Mouse (Mus musculus) liver, postnatal 0 days (tissue): ENCODE data around the gene Ifna1. TPM values are rescaled to one million over a fixed set of nuclear protein-coding genes. Genes with fewer than 3 reads are reported as not detected.

ENCODE experiments used
- ATAC-seq: fragments of 200-750 bp; cut with Nextera tagmentation; 2 replicates; pipeline ENCODE4 v1.8.0; 2017; ENCODE audit warnings: mild to moderate bottlenecking, moderate library complexity
- DNase-seq: peaks from one replicate; pipeline ENCODE4 v3.0.0-alpha.2; 2016
- H3K27ac ChIP-seq: fragments of 300-500 bp; sonication (generic); 2 replicates; pipeline ENCODE4 v1.5.1; 2014; ENCODE audit warnings: antibody characterized with exemption, moderate library complexity, mild to moderate bottlenecking, low read depth
- H3K27me3 ChIP-seq: fragments of 300-500 bp; sonication (generic); 2 replicates; pipeline ENCODE4 v1.6.1; 2014; ENCODE audit warnings: low read length, control low read depth, mixed read lengths; ENCODE audit not compliant: insufficient read depth
- H3K36me3 ChIP-seq: fragments of 300-500 bp; sonication (generic); replicated peaks from 2 replicates; pipeline ENCODE4 v1.6.1; 2014; ENCODE audit warnings: mild to moderate bottlenecking, control low read depth, low read length, moderate library complexity, mixed read lengths; ENCODE audit not compliant: insufficient read depth
- H3K4me1 ChIP-seq: fragments of 300-500 bp; sonication (generic); 2 replicates; pipeline ENCODE4 v1.6.1; 2014; ENCODE audit warnings: antibody characterized with exemption, mild to moderate bottlenecking, control low read depth; ENCODE audit not compliant: insufficient read depth
- H3K4me2 ChIP-seq: fragments of 300-500 bp; sonication (generic); 2 replicates; pipeline ENCODE4 v1.6.1; 2014; ENCODE audit warnings: low read depth, mild to moderate bottlenecking, low read length, moderate library complexity, mixed read lengths
- H3K4me3 ChIP-seq: fragments of 300-500 bp; sonication (generic); 2 replicates; pipeline ENCODE4 v1.5.1; 2014; ENCODE audit warnings: low read depth, low read length
- H3K9ac ChIP-seq: fragments of 300-500 bp; sonication (generic); replicated peaks from 2 replicates; pipeline ENCODE4 v1.6.1; 2014; ENCODE audit warnings: mild to moderate bottlenecking, moderate library complexity
- H3K9me3 ChIP-seq: fragments of 300-500 bp; sonication (generic); 2 replicates; pipeline ENCODE4 v1.6.1; 2016; ENCODE audit warnings: mild to moderate bottlenecking, control low read depth, low read length, mixed read lengths
- CTCF ChIP-seq: sonication (generic); IDR thresholded peaks from 2 replicates; pipeline ENCODE4 v1.5.1; 2016; ENCODE audit warnings: antibody characterized with exemption, low read depth
- EP300 ChIP-seq: IDR thresholded peaks from 2 replicates; pipeline ENCODE4 v1.6.1; 2016; ENCODE audit warnings: antibody characterized with exemption, low read depth, mild to moderate bottlenecking
- WGBS: fragments of 180-500 bp; shearing (Covaris S2); extraction: QIAGEN DNeasy Blood & Tissue Kit; methylation state at CpG from one replicate; pipeline ENCODE4 v1.1.7; 2014; ENCODE audit not compliant: insufficient replicate concordance; 5-methylcytosine and 5-hydroxymethylcytosine counted together
- polyA plus RNA-seq: library from polyadenylated mRNA; unstranded; fragments of >200 nt; fragmentation: Nextera tagmentation; extraction: Ambion mirVana; gene quantifications from 2 replicates; pipeline ENCODE4 v1.2.1, GENCODE M21; 2015

The Ifna1 gene
- polyA plus RNA-seq, 1 experiment from 2014 or later = not detected

DNA sequence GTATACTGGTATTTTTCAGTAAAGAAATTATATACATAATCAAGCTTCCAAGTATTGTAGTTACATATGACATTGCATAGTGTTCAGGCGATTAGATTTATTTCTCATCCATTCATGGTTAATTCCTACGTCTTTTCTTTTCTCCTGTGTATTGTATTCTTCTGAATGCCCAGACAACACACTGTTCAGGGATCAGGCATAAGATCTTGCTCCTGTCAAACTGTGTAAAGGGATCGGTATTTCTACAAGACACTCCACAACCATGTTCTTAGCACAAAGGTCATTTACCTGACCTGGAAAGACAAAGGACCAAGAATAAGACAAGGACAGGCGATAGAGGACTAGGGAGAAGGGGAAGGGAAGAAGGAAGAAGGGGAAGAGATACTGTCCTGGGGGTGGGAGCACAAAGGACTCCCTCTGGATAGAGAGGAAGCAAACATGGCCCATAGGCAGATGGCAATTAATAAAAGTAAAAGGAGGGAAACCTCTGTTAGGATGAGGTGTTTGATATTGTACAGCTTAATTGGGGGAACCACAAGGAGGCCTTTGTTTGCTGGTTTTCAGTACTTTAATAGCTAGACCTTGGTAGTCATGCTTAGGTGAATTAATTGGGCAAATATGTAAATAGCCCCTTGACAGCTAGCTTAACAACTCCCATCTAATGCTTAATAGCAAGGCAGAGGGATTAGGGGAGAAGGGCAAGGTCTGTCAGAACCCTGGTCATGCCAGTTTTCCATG lies 1.3 kb downstream of the Ifna1 start:
- H3K4me2 ChIP-seq = no peak overlapping the region
- H3K27ac ChIP-seq = no peak overlapping the region
- ATAC-seq (no peak), DNase-seq (no peak)
- H3K4me1 ChIP-seq = no peaks in the 10 kb centered on the region
- WGBS = 67% methylated on average over 4 of the region's 4 CpGs
- no peaks in the 10 kb centered on the region for H3K27me3 ChIP-seq
- H3K4me3 ChIP-seq = no peak overlapping the region
- no peak overlapping the region for H3K9ac ChIP-seq
- no peaks in the 10 kb centered on the region for H3K36me3 ChIP-seq
- TF ChIP-seq CTCF (no peak), EP300 (no peak)
- no peaks in the 10 kb centered on the region for H3K9me3 ChIP-seq

DNA sequence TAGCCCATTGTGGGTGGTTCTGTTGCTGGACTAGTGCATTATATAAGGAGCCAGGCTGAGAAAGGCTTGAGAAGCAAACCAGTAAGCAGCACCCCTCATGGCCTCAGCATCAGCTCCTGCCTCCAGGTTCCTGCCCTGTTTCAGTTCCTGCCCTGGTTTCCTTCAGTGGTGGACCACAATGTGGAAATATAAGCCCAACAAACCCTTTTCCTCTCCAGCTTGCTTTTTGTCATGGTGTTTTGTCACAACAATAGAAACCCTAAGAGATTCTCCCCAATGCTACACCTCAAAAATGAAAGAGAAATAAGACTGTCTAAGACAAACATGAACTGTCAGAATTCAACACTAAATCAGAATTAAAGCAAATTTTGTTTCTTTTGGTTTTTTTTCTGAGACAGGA lies 9.3 kb downstream of the Ifna1 start:
- no peak for TF ChIP-seq CTCF
- TF ChIP-seq EP300 = no peak
- Histone ChIP-seq H3K4me2 (no peak overlapping the region), H3K4me3 (no peak overlapping the region), H3K9ac (no peak overlapping the region), H3K36me3 (no peaks in the 10 kb centered on the region), H3K9me3 (no peaks in the 10 kb centered on the region), H3K4me1 (peaks cover 2% of the 10 kb centered on the region), H3K27me3 (no peaks in the 10 kb centered on the region), H3K27ac (no peak overlapping the region)
- ATAC-seq (no peak), DNase-seq (no peak)

DNA sequence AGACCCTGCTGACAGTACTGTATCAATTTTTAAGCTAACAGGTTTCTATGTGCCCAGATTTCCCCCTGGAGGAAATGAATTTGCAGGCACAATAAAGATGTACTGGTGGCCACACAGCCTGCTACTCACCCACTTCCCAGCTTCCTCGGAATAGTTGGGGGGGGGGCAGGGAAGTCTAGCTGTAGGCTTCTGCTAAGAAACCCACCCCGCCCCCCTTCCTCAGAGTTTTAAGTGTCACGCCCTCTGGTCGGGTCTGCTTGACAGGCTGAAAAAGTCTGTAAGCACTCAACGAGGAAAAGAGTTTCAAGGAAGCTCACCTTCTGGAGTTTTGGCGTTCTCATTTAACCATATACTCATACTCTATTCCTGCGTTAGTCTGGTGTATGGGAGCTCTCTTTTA lies 13.4 kb downstream of the Ifna1 start:
- DNase-seq (no peak), ATAC-seq (no peak)
- no peak for TF ChIP-seq CTCF
- TF ChIP-seq EP300 = no peak
- no peaks in the 10 kb centered on the region for H3K27me3 ChIP-seq
- H3K4me1 ChIP-seq = peaks cover 10% of the 10 kb centered on the region
- no peak overlapping the region for H3K9ac ChIP-seq
- WGBS = 24% methylated on average over 7 of the region's 7 CpGs
- no peak overlapping the region for H3K27ac ChIP-seq
- H3K4me2 ChIP-seq = no peak overlapping the region
- H3K36me3 ChIP-seq = no peaks in the 10 kb centered on the region
- H3K4me3 ChIP-seq = no peak overlapping the region
- H3K9me3 ChIP-seq = no peaks in the 10 kb centered on the region

GRCm38 (mm10) chr4:88864599-88864998 lies 14.7 kb downstream of the Ifna1 start:
- Histone ChIP-seq H3K36me3 (no peaks in the 10 kb centered on the region), H3K4me2 (peak overlapping the region; percentile 55)
- TF ChIP-seq EP300 (peak; percentile 58), CTCF (no peak)

GRCm38 (mm10) chr4:88865011-88865569 lies 15.2 kb downstream of the Ifna1 start:
- WGBS = 16% methylated on average over 6 of the region's 6 CpGs
- no peaks in the 10 kb centered on the region for H3K9me3 ChIP-seq
- ATAC-seq = no peak
- H3K27me3 ChIP-seq = no peaks in the 10 kb centered on the region
- TF ChIP-seq EP300 = no peak
- no peak for TF ChIP-seq CTCF
- peak overlapping the region; percentile 64 for H3K27ac ChIP-seq
- no peak overlapping the region for H3K9ac ChIP-seq
- H3K4me3 ChIP-seq = peak overlapping the region; percentile 19; the same call in 1 of the 2 replicates
- H3K36me3 ChIP-seq = no peaks in the 10 kb centered on the region
- peaks cover 12% of the 10 kb centered on the region for H3K4me1 ChIP-seq
- H3K4me2 ChIP-seq = peak overlapping the region; percentile 55
- DNase-seq = no peak

More at GRCm38 (mm10) chr4:88864599-88864998, 14.7 kb downstream of the Ifna1 start:
- WGBS = 18% methylated on average over 9 of the region's 9 CpGs
- peaks cover 12% of the 10 kb centered on the region for H3K4me1 ChIP-seq
- peak overlapping the region; percentile 64 for H3K27ac ChIP-seq
- ATAC-seq (peak; percentile 43), DNase-seq (no peak)
- H3K27me3 ChIP-seq = no peaks in the 10 kb centered on the region
- no peaks in the 10 kb centered on the region for H3K9me3 ChIP-seq
- no peak overlapping the region for H3K9ac ChIP-seq
- H3K4me3 ChIP-seq = peak overlapping the region; percentile 19; the same call in 1 of the 2 replicates

DNA sequence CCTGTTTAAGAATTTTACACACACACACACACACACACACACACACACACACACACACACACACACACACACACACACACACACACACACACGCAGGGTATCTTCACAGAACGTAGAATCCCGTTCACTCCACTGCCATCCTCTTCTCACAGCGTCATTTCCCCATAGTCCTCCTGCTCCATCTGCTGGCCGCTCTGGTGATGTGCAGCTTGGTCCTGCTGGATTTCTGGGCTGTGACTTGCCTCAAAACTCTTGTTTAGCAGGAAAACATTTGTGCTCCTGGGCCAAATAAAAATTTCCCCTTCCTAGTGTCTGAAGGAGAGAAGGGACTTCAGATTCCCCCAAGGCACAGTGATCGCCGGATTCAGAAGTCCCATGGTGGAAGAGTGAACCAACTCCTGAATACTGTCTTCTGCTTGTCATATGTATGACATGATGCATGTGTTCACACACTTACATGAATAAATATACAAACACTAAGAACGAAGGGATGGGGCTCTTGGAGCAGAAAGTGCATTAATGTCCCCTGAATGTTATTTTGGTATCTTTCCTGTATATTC lies 17.6 kb downstream of the Ifna1 start:
- WGBS = under 1% methylated on average over 8 of the region's 8 CpGs
- Histone ChIP-seq H3K27ac (no peak overlapping the region), H3K4me3 (peak overlapping the region; percentile 65), H3K4me2 (peak overlapping the region; percentile 94), H3K9me3 (no peaks in the 10 kb centered on the region), H3K9ac (peak overlapping the region; percentile 66), H3K4me1 (peaks cover 12% of the 10 kb centered on the region), H3K27me3 (no peaks in the 10 kb centered on the region), H3K36me3 (no peaks in the 10 kb centered on the region)
- DNase-seq (peak; percentile 85), ATAC-seq (peak; percentile 74)
- TF ChIP-seq EP300 (no peak), CTCF (peak; percentile 97)
